Mouse (Mus musculus): Measurements from ENCODE around the gene Clec10a. TPM values are rescaled to one million over a fixed set of nuclear protein-coding genes. Genes with fewer than 3 reads are reported as not detected.

The Clec10a gene
- total and polyA plus RNA-seq, 3 experiments = 8.4 to 10.8 TPM; not detected in 1

DNA sequence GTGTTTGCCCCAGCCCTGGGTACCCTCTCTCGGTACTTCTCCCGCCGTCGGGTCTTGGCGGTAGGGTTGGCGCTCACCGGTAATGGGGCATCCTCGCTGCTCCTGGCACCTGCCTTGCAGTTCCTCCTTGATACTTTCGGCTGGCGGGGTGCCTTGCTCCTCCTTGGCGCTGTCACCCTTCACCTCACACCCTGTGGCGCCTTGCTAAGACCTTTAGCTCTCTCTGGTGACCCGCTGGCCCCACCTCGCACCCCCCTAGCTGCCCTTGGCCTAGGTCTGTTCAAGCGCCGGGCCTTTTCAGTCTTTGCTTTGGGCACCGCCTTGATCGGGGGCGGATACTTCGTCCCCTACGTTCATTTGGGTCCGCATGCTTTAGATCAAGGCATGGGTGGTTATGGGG lies 59.3 kb downstream of the Clec10a start:
- peaks cover 3% of the 10 kb centered on the region; the same call in 1 of the 2 replicates for H3K79me2 ChIP-seq (ENCODE audit: control insufficient read depth, insufficient read depth, low read length, poor library complexity)
- TF ChIP-seq TAL1 (IDR thresholded peaks at IDR 0.05; ENCODE audit: low read length) (no peak), ZMIZ1 (IDR thresholded peaks at IDR 0.05; ENCODE audit: low read depth, low read length) (no peak), KAT2A (conservative IDR thresholded peaks at IDR 0.05; ENCODE audit: low read depth, low read length) (no peak), USF1 (IDR thresholded peaks at IDR 0.05; ENCODE audit: low read depth, low read length) (no peak), NELFE (IDR thresholded peaks at IDR 0.05; ENCODE audit: low read depth, low read length) (no peak), CTCF (IDR thresholded peaks at IDR 0.05 in 2 of 3, conservative IDR thresholded peaks at IDR 0.05 in 1 of 3; ENCODE audit: control insufficient read depth in 1 of 3, insufficient read depth in 1 of 3, low read depth in 2 of 3, low read length in 3 of 3, poor library complexity in 1 of 3, severe bottlenecking in 1 of 3) (no peak), ZC3H11A (IDR thresholded peaks at IDR 0.05; ENCODE audit: low read depth, low read length) (no peak), ZNF384 (IDR thresholded peaks at IDR 0.05; ENCODE audit: low read depth, low read length) (no peak), CHD1 (IDR thresholded peaks at IDR 0.05; ENCODE audit: low read depth, low read length) (no peak), MXI1 (IDR thresholded peaks at IDR 0.05; ENCODE audit: low read depth, low read length) (no peak), MEF2A (IDR thresholded peaks at IDR 0.05; ENCODE audit: extremely low read depth, insufficient replicate concordance, low read depth, low read length, poor library complexity, severe bottlenecking) (no peak)
- no peak overlapping the region for H3K9ac ChIP-seq (ENCODE audit: control insufficient read depth, low read depth, low read length, poor library complexity, severe bottlenecking)
- H3K9me3 ChIP-seq (replicated peaks; ENCODE audit: insufficient read depth, low read length) = no peaks in the 10 kb centered on the region
- H3K4me1 ChIP-seq (ENCODE audit: control insufficient read depth in 1 of 2, insufficient read depth in 2 of 2, low read length in 2 of 2) = peaks cover 0 to 5% of the 10 kb centered on the region in 2 experiments; a peak in 2 of 4 replicates
- no peak for DNase-seq (ENCODE audit: low read depth, low spot score)
- no peaks in the 10 kb centered on the region for H3K27me3 ChIP-seq (ENCODE audit: control insufficient read depth in 1 of 2, insufficient read depth in 2 of 2, low read length in 2 of 2)
- no peak overlapping the region for H3K27ac ChIP-seq (ENCODE audit: control insufficient read depth, low read depth, low read length)
- H3K36me3 ChIP-seq (ENCODE audit: control insufficient read depth in 1 of 2, insufficient read depth in 2 of 2, low read length in 2 of 2) = peaks cover 0 to 5% of the 10 kb centered on the region in 2 experiments; a peak in 2 of 4 replicates
- no peak overlapping the region for H3K4me3 ChIP-seq (ENCODE audit: control insufficient read depth in 1 of 2, insufficient read depth in 1 of 2, low read depth in 2 of 2, low read length in 2 of 2)

DNA sequence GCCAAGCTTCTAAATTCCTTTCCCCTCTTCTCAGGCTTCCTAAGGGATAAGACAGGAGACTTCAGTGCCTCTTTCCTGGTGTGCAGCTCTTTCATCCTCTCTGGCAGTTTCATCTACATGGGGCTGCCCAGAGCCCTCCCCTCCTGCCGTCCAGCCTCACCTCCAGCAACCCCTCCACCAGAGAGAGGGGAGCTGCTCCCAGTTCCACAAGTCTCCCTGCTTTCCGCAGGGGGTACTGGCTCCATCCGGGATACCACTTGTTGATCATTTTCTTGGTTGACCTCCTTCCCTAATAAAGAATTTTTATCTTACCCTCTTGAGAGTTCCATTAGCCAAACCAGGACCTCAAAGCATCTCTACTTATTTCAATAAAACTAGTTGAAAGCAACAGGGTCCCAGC lies 60.1 kb downstream of the Clec10a start:
- Histone ChIP-seq H3K4me3 (ENCODE audit: control insufficient read depth in 1 of 2, insufficient read depth in 1 of 2, low read depth in 2 of 2, low read length in 2 of 2) (no peak overlapping the region), H3K9me3 (replicated peaks; ENCODE audit: insufficient read depth, low read length) (no peaks in the 10 kb centered on the region), H3K9ac (ENCODE audit: control insufficient read depth, low read depth, low read length, poor library complexity, severe bottlenecking) (no peak overlapping the region), H3K27me3 (ENCODE audit: control insufficient read depth in 1 of 2, insufficient read depth in 2 of 2, low read length in 2 of 2) (no peaks in the 10 kb centered on the region), H3K4me1 (ENCODE audit: control insufficient read depth in 1 of 2, insufficient read depth in 2 of 2, low read length in 2 of 2) (peaks cover 0 to 5% of the 10 kb centered on the region in 2 experiments; a peak in 2 of 4 replicates), H3K79me2 (ENCODE audit: control insufficient read depth, insufficient read depth, low read length, poor library complexity) (peaks cover 3% of the 10 kb centered on the region; the same call in 1 of the 2 replicates), H3K36me3 (ENCODE audit: control insufficient read depth in 1 of 2, insufficient read depth in 2 of 2, low read length in 2 of 2) (peaks cover 0 to 5% of the 10 kb centered on the region in 2 experiments; a peak in 2 of 4 replicates), H3K27ac (ENCODE audit: control insufficient read depth, low read depth, low read length) (no peak overlapping the region)
- TF ChIP-seq TCF12 (IDR thresholded peaks at IDR 0.05; ENCODE audit: low read depth, low read length) (no peak), ZKSCAN1 (IDR thresholded peaks at IDR 0.05; ENCODE audit: low read depth, low read length) (no peak), MXI1 (IDR thresholded peaks at IDR 0.05; ENCODE audit: low read depth, low read length) (no peak), GABPA (IDR thresholded peaks at IDR 0.05; ENCODE audit: low read depth, low read length) (no peak), ETS1 (IDR thresholded peaks at IDR 0.05; ENCODE audit: low read depth, low read length) (no peak), HCFC1 (IDR thresholded peaks at IDR 0.05; ENCODE audit: low read depth, low read length) (no peak), CTCF (IDR thresholded peaks at IDR 0.05 in 2 of 3, conservative IDR thresholded peaks at IDR 0.05 in 1 of 3; ENCODE audit: control insufficient read depth in 1 of 3, insufficient read depth in 1 of 3, low read depth in 2 of 3, low read length in 3 of 3, poor library complexity in 1 of 3, severe bottlenecking in 1 of 3) (no peak), USF2 (IDR thresholded peaks at IDR 0.05; ENCODE audit: borderline replicate concordance in 1 of 2, insufficient read depth in 1 of 2, low read depth in 1 of 2, low read length in 2 of 2) (no peak), TBP (IDR thresholded peaks at IDR 0.05; ENCODE audit: low read depth, low read length) (no peak), ZNF384 (IDR thresholded peaks at IDR 0.05; ENCODE audit: low read depth, low read length) (no peak), JUND (IDR thresholded peaks at IDR 0.05; ENCODE audit: low read depth, low read length) (no peak), KAT2A (conservative IDR thresholded peaks at IDR 0.05; ENCODE audit: low read depth, low read length) (no peak), MAFK (IDR thresholded peaks at IDR 0.05; ENCODE audit: borderline replicate concordance, low read depth, low read length) (no peak)
- DNase-seq (ENCODE audit: low read depth, low spot score) = no peak

All from MEL (cell line).